Mouse (Mus musculus): ENCODE measurements around the gene Kyat1.
"Not testable (repeated sequence)": the region's sequence is repeated elsewhere in the genome, so short reads cannot be mapped to it uniquely, and the experiment has no call there.

The Kyat1 gene

DNA sequence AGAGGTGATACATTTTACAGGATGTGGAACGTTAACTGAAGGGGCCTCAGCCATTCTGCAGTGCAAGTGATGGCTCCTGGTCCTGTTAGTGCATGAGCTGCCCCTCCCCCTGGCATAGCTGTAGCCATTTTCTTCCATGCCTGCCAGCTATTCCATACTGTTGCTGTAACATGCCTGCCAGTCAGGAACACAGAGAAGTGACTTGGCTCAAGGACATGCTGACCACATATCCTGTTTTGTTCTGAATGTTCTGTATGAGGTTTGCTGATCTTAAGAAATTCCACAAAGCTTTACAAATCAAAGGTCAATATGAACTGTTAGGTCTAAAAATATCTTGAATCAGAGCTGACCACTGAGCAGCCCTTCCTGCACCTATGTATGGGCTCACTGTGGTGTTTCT, 7.3 kb upstream of the Kyat1 start:
- no peak for DNase-seq

- no peak for DNase-seq
Measured at GRCm38 (mm10) chr2:30212169-30212545, 6.5 kb upstream of the Kyat1 start.

DNA sequence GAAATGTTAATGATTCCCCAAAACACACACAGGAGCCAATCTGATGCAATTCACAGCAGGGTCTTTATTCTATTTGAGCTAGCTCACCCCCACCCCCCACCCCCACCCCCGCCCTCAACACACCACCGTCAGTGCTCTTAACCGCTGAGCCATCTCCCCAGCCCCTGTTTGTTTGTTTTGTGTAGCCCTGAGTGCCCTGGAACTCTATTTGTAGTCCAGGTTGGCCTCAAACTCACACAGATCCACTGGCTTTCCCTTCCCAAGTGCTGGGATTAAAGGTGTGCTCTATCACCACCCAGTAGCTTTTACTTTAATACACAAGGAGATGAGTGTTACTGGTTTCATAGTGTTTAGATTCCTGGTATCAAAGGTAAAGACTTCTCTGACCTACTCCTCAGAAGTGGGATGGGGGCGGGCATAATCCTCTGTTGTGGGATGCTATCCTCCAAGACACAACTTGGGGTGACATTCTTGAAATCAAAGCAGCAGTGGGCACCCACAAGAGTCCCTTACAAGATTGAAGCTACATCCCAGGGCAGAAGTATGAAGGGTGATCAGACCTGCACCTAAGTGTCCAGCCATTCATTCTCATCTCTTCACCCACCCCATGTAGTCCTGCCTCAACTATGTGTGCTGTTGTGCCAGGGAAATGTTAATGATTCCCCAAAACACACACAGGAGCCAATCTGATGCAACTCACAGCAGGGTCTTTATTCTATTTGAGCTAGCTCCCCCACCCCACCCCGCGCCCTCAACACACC, 5.9 kb upstream of the Kyat1 start:
- no peak for DNase-seq

- no peak for DNase-seq
Measured at GRCm38 (mm10) chr2:30207886-30208285, 2.2 kb upstream of the Kyat1 start.

- DNase-seq, result no peak
Measured at GRCm38 (mm10) chr2:30207401-30207800, 1.8 kb upstream of the Kyat1 start.

- no peak for DNase-seq
Measured at GRCm38 (mm10) chr2:30205255-30205628, 405 bp downstream of the Kyat1 start.

DNA sequence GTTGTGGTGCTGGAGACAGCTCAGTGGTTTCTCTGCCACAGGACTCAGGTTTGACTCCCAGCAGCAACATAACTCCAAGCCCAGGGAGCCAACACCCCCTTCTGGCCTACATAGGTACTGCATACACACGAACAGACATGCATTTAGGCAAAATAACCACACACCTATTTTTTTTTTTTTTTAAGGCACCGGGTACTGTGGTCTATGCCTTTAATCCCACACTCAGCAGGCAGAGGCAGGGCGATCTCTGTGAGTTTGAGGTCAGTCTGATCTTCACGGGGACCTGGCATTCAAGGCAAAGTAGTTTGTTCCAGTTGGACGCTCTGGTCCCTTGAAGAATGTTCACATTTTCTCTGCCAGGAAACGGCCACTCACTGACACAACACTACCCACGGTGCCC, 2.2 kb downstream of the Kyat1 start:
- DNase-seq, result peak; percentile 58

GRCm38 (mm10) chr2:30200388-30200925, 5.2 kb downstream of the Kyat1 start:
- DNase-seq, result no peak

- no peak for DNase-seq
Measured at GRCm38 (mm10) chr2:30199984-30200383, 5.7 kb downstream of the Kyat1 start.

DNA sequence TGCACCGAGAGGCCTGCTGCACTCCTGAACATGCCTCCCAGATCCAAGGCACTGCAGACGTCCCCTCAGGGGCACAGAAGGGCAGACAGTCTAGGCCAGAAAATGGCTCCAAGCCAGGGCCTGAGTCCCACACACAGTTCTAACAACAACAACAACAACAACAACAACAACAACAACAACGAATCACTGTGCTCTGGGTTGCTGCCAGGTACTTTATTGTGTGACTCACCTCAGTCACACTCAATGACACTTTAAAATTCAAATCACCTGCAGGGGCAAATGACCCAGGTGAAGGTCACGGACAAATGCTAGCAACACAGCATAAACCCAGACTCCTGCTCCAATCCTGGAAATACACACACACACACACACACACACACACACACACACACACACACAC, 7.6 kb downstream of the Kyat1 start:
- no peak for DNase-seq

- DNase-seq, result no peak
Measured at GRCm38 (mm10) chr2:30194656-30195055, 11.0 kb downstream of the Kyat1 start.

DNA sequence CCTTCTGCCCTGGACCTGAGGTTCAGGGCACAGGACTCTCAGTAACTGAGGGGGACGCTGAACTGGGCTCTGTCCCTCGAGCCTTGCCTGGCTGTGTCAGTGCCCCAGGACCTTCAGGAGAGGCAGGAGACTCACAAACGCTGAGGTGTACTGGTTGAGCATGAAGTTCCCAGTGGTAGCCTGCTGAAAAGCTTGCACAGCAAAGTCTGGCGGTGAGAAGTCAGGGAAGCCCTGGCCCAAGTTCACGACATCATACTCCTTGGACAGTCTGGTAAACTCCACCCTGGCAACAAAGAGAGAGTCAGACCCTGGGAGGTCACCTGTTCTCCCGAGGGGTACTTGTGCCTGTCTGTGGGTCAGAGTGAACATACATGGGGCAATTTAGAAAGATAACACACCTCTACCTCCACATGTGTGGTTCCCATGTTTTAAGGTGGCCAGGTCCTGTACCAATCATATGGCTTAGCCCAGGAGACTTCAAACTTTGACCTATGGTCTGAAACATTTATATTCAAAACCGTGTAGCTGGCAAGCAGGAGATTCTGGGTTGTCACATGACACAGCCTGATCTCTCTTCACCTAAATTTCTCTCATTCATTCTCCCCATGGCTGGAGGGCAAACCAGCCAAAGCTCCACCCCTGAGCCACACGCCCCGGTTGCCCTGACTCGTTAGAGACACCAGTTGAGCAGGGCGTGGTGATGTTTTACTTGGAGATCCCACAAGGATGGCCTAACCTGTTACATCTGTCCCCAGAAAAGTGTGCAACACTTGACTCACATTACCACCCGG, 13.7 kb downstream of the Kyat1 start:
- DNase-seq, result no peak

DNA sequence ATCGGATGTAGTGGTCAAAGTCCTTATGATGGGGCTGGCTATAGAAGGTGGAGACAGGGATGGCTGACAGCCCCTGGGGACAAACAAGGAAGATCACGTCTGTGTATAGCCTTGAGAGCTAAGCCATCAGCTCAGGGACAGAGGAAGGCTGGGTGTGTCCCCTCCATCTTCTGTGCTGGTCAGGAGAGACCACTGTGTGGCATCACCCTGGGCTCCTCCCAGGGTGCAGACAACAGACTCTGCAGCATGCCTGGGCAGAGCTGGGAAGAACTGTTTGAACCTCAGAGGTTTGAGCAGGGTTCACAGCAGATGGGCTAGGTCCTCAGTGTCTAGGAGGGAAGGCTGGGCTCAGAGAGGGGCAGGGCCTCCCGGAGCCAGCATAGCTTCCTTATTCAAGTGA, 20.0 kb downstream of the Kyat1 start:
- DNase-seq, result no peak

- no peak for DNase-seq
Measured at GRCm38 (mm10) chr2:30185276-30185675, 20.4 kb downstream of the Kyat1 start.

- no peak for DNase-seq
Measured at GRCm38 (mm10) chr2:30183721-30184120, 21.9 kb downstream of the Kyat1 start.

GRCm38 (mm10) chr2:30182424-30182823, 23.2 kb downstream of the Kyat1 start:
- no peak for DNase-seq

DNA sequence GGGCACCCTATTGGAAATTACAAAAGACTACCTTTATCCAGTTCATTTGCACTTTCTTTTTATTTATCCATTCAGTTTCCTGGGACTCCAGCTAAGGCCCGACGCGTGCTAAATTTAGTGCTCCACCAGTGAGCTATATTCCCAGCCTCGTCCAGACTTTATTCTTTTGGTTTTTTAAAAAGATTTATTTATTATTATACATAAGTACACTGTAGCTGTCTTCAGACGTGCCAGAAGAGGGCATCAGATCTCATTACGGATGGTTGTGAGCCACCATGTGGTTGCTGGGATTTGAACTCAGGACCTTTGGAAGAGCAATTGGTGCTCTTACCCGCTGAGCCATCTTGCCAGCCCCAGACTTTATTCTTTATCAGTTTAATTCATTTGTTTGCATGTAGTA, 26.9 kb downstream of the Kyat1 start:
- not testable (repeated sequence) for DNase-seq

DNA sequence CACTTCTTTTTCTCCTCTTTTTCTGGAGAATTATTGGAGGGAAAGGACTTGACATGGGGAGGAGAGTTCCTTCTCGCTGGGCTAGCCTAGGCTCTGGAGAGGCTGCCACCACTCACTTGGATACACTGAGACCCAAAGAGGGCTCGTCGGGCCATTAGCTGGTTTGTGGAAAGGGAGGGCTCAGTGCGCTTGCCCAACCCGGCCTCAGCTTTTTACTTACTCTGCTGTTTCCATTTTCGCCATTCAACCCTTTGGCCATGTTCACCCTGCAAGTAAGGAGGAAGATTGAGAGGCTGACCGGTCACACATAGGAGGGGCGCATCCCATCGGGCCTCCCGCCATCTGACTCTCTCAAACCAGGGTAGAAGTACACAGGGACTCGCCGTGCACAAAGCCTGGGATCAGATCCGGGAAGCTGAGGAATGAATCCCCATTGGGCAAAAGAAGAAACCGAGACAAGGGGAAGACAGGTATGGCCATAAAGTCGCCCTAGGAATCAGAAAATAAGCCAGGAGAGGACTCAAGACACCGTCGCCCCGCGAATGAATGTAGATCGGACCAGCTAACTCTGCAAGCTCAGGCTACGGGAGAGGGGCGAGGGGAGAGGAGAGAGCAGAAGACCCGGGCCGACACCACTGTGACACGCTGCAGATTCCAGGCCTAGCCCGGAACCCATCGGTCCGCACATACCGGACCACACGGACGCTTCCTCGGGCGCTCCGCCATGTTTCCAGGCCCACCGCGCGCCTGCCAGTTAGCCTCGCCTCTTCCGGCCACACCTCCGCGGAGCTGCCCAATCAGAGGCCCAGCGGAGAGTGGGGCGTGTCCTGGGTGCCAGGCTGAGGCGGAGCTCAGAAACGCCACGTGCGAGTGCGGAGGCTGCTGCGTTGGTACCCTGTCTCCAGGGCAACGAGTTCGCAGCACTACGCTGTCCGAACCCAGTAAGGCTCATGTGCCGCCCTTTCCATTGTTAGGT, 27.7 kb downstream of the Kyat1 start, which contains the start of gene Spout1:
Spout1 (minus strand) TSS at position 760 of the 976 bp plus-strand sequence.
- DNase-seq, result peak; percentile 98

DNA sequence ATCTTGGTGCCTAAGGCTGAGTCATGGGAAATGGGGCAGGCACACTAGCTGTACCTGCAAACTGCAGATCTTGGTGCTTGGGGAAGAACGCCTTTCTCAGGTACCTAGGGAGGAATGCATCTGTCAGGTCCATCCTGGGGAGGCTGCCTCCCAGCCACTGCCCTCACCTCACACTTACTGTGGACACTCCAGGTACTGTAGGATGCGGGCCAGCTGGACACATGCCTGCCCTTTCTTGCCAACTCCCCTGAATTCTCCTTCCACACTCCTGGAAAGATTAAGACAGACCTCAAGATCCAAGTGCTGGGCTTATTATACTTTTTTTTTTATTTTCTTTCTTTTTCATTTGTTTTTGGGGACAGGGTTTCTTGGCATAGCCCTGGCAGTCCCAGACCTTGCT, 29.1 kb downstream of the Kyat1 start:
- DNase-seq, result no peak

DNA sequence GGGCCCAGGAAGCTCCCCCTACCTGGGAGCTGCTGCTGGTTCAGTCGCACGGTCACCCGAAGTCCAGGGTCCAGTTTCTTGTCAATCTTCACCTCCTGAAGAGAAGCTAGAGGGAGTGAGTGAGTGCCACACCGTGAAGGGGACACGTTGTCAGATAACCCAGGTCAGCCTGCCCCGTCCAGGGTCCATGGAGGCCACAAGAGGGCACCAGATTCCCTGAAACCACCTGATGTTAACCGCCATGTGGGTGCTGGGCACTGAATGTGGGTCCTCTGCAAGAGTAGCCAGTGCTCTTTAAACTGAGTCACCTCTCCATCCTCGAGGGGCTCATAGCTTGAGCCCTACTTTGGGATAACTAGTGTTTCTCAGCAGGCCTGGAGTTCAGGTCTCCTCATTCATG, 29.8 kb downstream of the Kyat1 start:
- no peak for DNase-seq

GRCm38 (mm10) chr2:30173541-30174240, 32.0 kb downstream of the Kyat1 start:
- DNase-seq, result no peak

- DNase-seq, result no peak
Measured at GRCm38 (mm10) chr2:30171997-30172382, 33.7 kb downstream of the Kyat1 start.

All from retina, postnatal 1 day (tissue).